Mouse (Mus musculus) stomach, embryonic 14.5 days (tissue): ENCODE measurements at regions not wholly inside any gene's neighbourhood (a gene's known extent, or its start where the extent isn't known, plus 50 kb on each side); places are given as distances from the start of the nearest gene placed in this dataset.

Experiments used
- ATAC-seq: fragments of 200-750 bp; cut with Nextera tagmentation; 2 replicates; pipeline ENCODE4 v1.8.0; 2017; ENCODE audit warnings: low read depth, moderate TSS enrichment; ENCODE audit not compliant: insufficient number of reproducible peaks, insufficient read depth, low FRiP score
- H3K27ac ChIP-seq: fragments of 300-500 bp; sonication (generic); 2 replicates; pipeline ENCODE4 v1.5.1; 2014; ENCODE audit warnings: mild to moderate bottlenecking, low read length, moderate library complexity, mixed read lengths
- H3K27me3 ChIP-seq: fragments of 300-500 bp; sonication (generic); 2 replicates; pipeline ENCODE4 v1.6.1; 2014; ENCODE audit warnings: low read length, control low read depth, mixed read lengths; ENCODE audit not compliant: control insufficient read depth, insufficient read depth
- H3K36me3 ChIP-seq: fragments of 300-500 bp; sonication (generic); 2 replicates; pipeline ENCODE4 v1.6.1; 2014; ENCODE audit warnings: mild to moderate bottlenecking, control low read depth, low read length, moderate library complexity, mixed read lengths; ENCODE audit not compliant: control insufficient read depth, insufficient read depth
- H3K4me1 ChIP-seq: fragments of 300-500 bp; sonication (generic); 2 replicates; pipeline ENCODE4 v1.6.1; 2014; ENCODE audit warnings: low read length, control low read depth, mixed read lengths; ENCODE audit not compliant: control insufficient read depth, insufficient read depth
- H3K4me2 ChIP-seq: fragments of 300-500 bp; sonication (generic); replicated peaks from 2 replicates; pipeline ENCODE4 v1.6.1; 2014; ENCODE audit warnings: low read depth, low read length, control low read depth
- H3K4me3 ChIP-seq: fragments of 300-500 bp; sonication (generic); 2 replicates; pipeline ENCODE4 v1.5.1; 2014; ENCODE audit warnings: low read depth, low read length, control low read depth
- H3K9ac ChIP-seq: fragments of 300-500 bp; sonication (generic); replicated peaks from 2 replicates; pipeline ENCODE4 v1.6.1; 2014; ENCODE audit warnings: low read depth, mild to moderate bottlenecking, control low read depth, low read length, moderate library complexity, mixed read lengths
- H3K9me3 ChIP-seq: fragments of 300-500 bp; sonication (generic); 2 replicates; pipeline ENCODE4 v1.6.1; 2016; ENCODE audit warnings: low read depth, low read length, control low read depth; ENCODE audit not compliant: control insufficient read depth
- WGBS: fragments of 180-500 bp; shearing (Covaris S2); extraction: QIAGEN DNeasy Blood & Tissue Kit; methylation state at CpG from one replicate; pipeline ENCODE4 v1.1.7; 2014; 5-methylcytosine and 5-hydroxymethylcytosine counted together

GRCm38 (mm10) chr11:82537931-82538330 lies 149.2 kb downstream of the Tmem132e start:
- no peaks in the 10 kb centered on the region for H3K27me3 ChIP-seq
- no peak overlapping the region for H3K27ac ChIP-seq
- no peak overlapping the region for H3K4me3 ChIP-seq
- H3K4me2 ChIP-seq, result no peak overlapping the region
- no peaks in the 10 kb centered on the region for H3K36me3 ChIP-seq
- no peak overlapping the region for H3K9ac ChIP-seq
- ATAC-seq, result no peak
- whole genome bisulfite sequencing, result 79% methylated on average over 3 of the region's 3 CpGs
- no peaks in the 10 kb centered on the region for H3K9me3 ChIP-seq
- no peaks in the 10 kb centered on the region for H3K4me1 ChIP-seq

GRCm38 (mm10) chr11:82523200-82523802 lies 134.6 kb downstream of the Tmem132e start:
- Histone ChIP-seq H3K27me3 (no peaks in the 10 kb centered on the region), H3K36me3 (no peaks in the 10 kb centered on the region), H3K4me3 (no peak overlapping the region), H3K4me2 (no peak overlapping the region), H3K4me1 (no peaks in the 10 kb centered on the region), H3K27ac (no peak overlapping the region), H3K9me3 (no peaks in the 10 kb centered on the region), H3K9ac (no peak overlapping the region)
- 43% methylated on average over 4 of the region's 4 CpGs for WGBS
- ATAC-seq, result no peak

GRCm38 (mm10) chr11:82521383-82521782 lies 132.7 kb downstream of the Tmem132e start:
- H3K4me3 ChIP-seq, result no peak overlapping the region
- WGBS, result 42% methylated on average over 9 of the region's 9 CpGs
- no peaks in the 10 kb centered on the region for H3K4me1 ChIP-seq
- H3K4me2 ChIP-seq, result no peak overlapping the region
- H3K9ac ChIP-seq, result no peak overlapping the region
- no peaks in the 10 kb centered on the region for H3K36me3 ChIP-seq
- no peaks in the 10 kb centered on the region for H3K27me3 ChIP-seq
- no peak overlapping the region for H3K27ac ChIP-seq
- no peak for ATAC-seq
- no peaks in the 10 kb centered on the region for H3K9me3 ChIP-seq

- no peak overlapping the region for H3K9ac ChIP-seq
- WGBS, result 12% methylated on average over 6 of the region's 6 CpGs
- H3K4me3 ChIP-seq, result no peak overlapping the region
- H3K9me3 ChIP-seq, result no peaks in the 10 kb centered on the region
- no peak overlapping the region for H3K4me2 ChIP-seq
- ATAC-seq, result no peak
- H3K27me3 ChIP-seq, result no peaks in the 10 kb centered on the region
- no peak overlapping the region for H3K27ac ChIP-seq
- H3K4me1 ChIP-seq, result no peaks in the 10 kb centered on the region
- no peaks in the 10 kb centered on the region for H3K36me3 ChIP-seq
Observed at GRCm38 (mm10) chr11:82518691-82519090, 130.0 kb downstream of the Tmem132e start.

GRCm38 (mm10) chr11:82514526-82515144 lies 125.9 kb downstream of the Tmem132e start:
- no peak for ATAC-seq

GRCm38 (mm10) chr11:82508564-82508963 lies 119.9 kb downstream of the Tmem132e start:
- no peak overlapping the region for H3K27ac ChIP-seq
- WGBS, result 73% methylated on average over 13 of the region's 13 CpGs
- ATAC-seq, result no peak
- no peak overlapping the region for H3K4me2 ChIP-seq
- H3K27me3 ChIP-seq, result no peaks in the 10 kb centered on the region
- no peak overlapping the region for H3K9ac ChIP-seq
- no peak overlapping the region for H3K4me3 ChIP-seq
- H3K36me3 ChIP-seq, result no peaks in the 10 kb centered on the region
- no peaks in the 10 kb centered on the region for H3K4me1 ChIP-seq
- H3K9me3 ChIP-seq, result no peaks in the 10 kb centered on the region

More at GRCm38 (mm10) chr11:82514526-82515144, 125.9 kb downstream of the Tmem132e start:
- no peaks in the 10 kb centered on the region for H3K9me3 ChIP-seq
- WGBS, result 92% methylated on average over 4 of the region's 4 CpGs
- no peaks in the 10 kb centered on the region for H3K36me3 ChIP-seq
- H3K4me3 ChIP-seq, result no peak overlapping the region
- H3K4me1 ChIP-seq, result no peaks in the 10 kb centered on the region
- no peak overlapping the region for H3K9ac ChIP-seq
- H3K27ac ChIP-seq, result no peak overlapping the region
- no peak overlapping the region for H3K4me2 ChIP-seq
- H3K27me3 ChIP-seq, result no peaks in the 10 kb centered on the region
